Mouse (Mus musculus): ENCODE results near the gene Olfr952. TPM values are rescaled to one million over a fixed set of nuclear protein-coding genes. Genes with fewer than 3 reads are reported as not detected.

The Olfr952 gene
- not detected for total RNA-seq (2021)
- long read RNA-seq, experiment 1: 0 reads
- long read RNA-seq, experiment 2: 0 reads

GRCm38 (mm10) chr9:39427048-39427447 lies at the start of gene Olfr952:
Gene Olfr952, minus strand, starts transcription at chr9:39427148.
- H3K4me3 ChIP-seq: no peak within 1 kb of the TSS
- no peak for DNase-seq (ENCODE audit: extremely low spot score in 1 of 2, low spot score in 2 of 2)
- intact Hi-C loops (cut with DNase I): no loop called here
- no peak for TF ChIP-seq CTCF (IDR thresholded peaks at IDR 0.05)
- no peak within 1 kb of the TSS for H3K27ac ChIP-seq

- H3K4me3 ChIP-seq: no peak within 1 kb of the TSS
- intact Hi-C loops (cut with DNase I): no loop called here
- no peak for DNase-seq (ENCODE audit: extremely low spot score in 1 of 2, low spot score in 2 of 2)
- H3K27ac ChIP-seq: no peak within 1 kb of the TSS
- TF ChIP-seq CTCF (IDR thresholded peaks at IDR 0.05): no peak
Measured at GRCm38 (mm10) chr9:39471844-39472243, 44.9 kb upstream of the Olfr952 start, which contains the start of gene Olfr955. Gene Olfr955, minus strand, starts transcription at chr9:39471944.

GRCm38 (mm10) chr9:39456401-39456800 lies 29.5 kb upstream of the Olfr952 start, which contains the start of gene Olfr954:
Gene Olfr954, plus strand, starts transcription at chr9:39456701.
- Histone ChIP-seq H3K27ac (no peak within 1 kb of the TSS), H3K4me3 (no peak within 1 kb of the TSS)
- TF ChIP-seq CTCF (IDR thresholded peaks at IDR 0.05): no peak
- no peak for DNase-seq (ENCODE audit: extremely low spot score in 1 of 2, low spot score in 2 of 2)
- intact Hi-C loops (cut with DNase I): loop anchor here (5.0 kb wide), 1 partner anchor 69 kb away; the partner anchor contains the start of gene Olfr951

- H3K27ac ChIP-seq: no peak within 1 kb of the TSS
- no peak for TF ChIP-seq CTCF (IDR thresholded peaks at IDR 0.05)
- intact Hi-C loops (cut with DNase I): loop anchor here (5.0 kb wide), 1 partner anchor 70 kb away; the partner anchor contains the start of gene Olfr954
- no peak within 1 kb of the TSS for H3K4me3 ChIP-seq
- no peak for DNase-seq (ENCODE audit: extremely low spot score in 1 of 2, low spot score in 2 of 2)
Measured at GRCm38 (mm10) chr9:39387110-39387509, 39.8 kb downstream of the Olfr952 start, which contains the start of gene Olfr951. Gene Olfr951, plus strand, starts transcription at chr9:39387410.

Other genes with a start within 250 kb of the Olfr952 start
- not detected for gene Olfr944, start 225.2 kb downstream of the Olfr952 start, total RNA-seq (2021)
- not detected for gene Olfr1537, start 177.2 kb downstream of the Olfr952 start, total RNA-seq (2021)
- gene Olfr945, start 150.3 kb downstream of the Olfr952 start, total RNA-seq (2021): not detected
- not detected for gene Olfr948, start 101.1 kb downstream of the Olfr952 start, total RNA-seq (2021)
- gene Olfr951, start 39.7 kb downstream of the Olfr952 start, total RNA-seq (2021): not detected
- not detected for gene Olfr954, start 29.6 kb upstream of the Olfr952 start, total RNA-seq (2021)
- not detected for gene Olfr955, start 44.8 kb upstream of the Olfr952 start, total RNA-seq (2021)
- gene Olfr44, start 66.8 kb upstream of the Olfr952 start, total RNA-seq (2021): not detected
- not detected for gene Olfr957, start 88.7 kb upstream of the Olfr952 start, total RNA-seq (2021)
- not detected for gene Olfr958, start 126.9 kb upstream of the Olfr952 start, total RNA-seq (2021)
- not detected for gene Olfr959, start 148.4 kb upstream of the Olfr952 start, total RNA-seq (2021)
- gene AW551984, start 177.3 kb upstream of the Olfr952 start, total RNA-seq (2021): 1 to 10 TPM; 4.5 to 9.2 TPM
- not detected for gene Olfr148, start 183.5 kb upstream of the Olfr952 start, total RNA-seq (2021)
- not detected for gene Olfr960, start 194.2 kb upstream of the Olfr952 start, total RNA-seq (2021)
- not detected for gene Olfr961, start 217.9 kb upstream of the Olfr952 start, total RNA-seq (2021)
- not detected for gene Olfr963, start 240.1 kb upstream of the Olfr952 start, total RNA-seq (2021)

Measured in left cerebral cortex, adult 2 months (tissue).